Mouse (Mus musculus): Measurements from ENCODE around the gene Ccnf.

Ccnf gene

GRCm38 (mm10) chr17:24203611-24204534 is 47.4 kb downstream of the Ccnf start:
- no peak for DNase-seq (ENCODE audit: low spot score in 2 of 2)

- DNase-seq (ENCODE audit: low spot score in 2 of 2) = no peak
These were observed 48.2 kb downstream of the Ccnf start for GRCm38 (mm10) chr17:24203068-24203467.

GRCm38 (mm10) chr17:24201092-24201491 is 50.2 kb downstream of the Ccnf start:
- DNase-seq (ENCODE audit: low spot score in 2 of 2) = no peak

- no peak for DNase-seq (ENCODE audit: low spot score in 2 of 2)
These were observed 51.5 kb downstream of the Ccnf start for GRCm38 (mm10) chr17:24199741-24200140.

- peak; percentile 69 to 86 for DNase-seq (ENCODE audit: low spot score in 2 of 2)
These were observed 52.0 kb downstream of the Ccnf start for GRCm38 (mm10) chr17:24199252-24199651.

- DNase-seq (ENCODE audit: low spot score in 2 of 2) = peak; percentile 38 to 55
These were observed 54.1 kb downstream of the Ccnf start for GRCm38 (mm10) chr17:24197032-24197824.

- no peak for DNase-seq (ENCODE audit: low spot score in 2 of 2)
These were observed 55.9 kb downstream of the Ccnf start for GRCm38 (mm10) chr17:24195349-24195748.

GRCm38 (mm10) chr17:24193769-24194168 is 57.5 kb downstream of the Ccnf start:
- no peak for DNase-seq (ENCODE audit: low spot score in 2 of 2)

GRCm38 (mm10) chr17:24193268-24193667 is 58.0 kb downstream of the Ccnf start:
- DNase-seq (ENCODE audit: low spot score in 2 of 2) = no peak

GRCm38 (mm10) chr17:24192848-24193247 is 58.4 kb downstream of the Ccnf start:
- no peak for DNase-seq (ENCODE audit: low spot score in 2 of 2)

GRCm38 (mm10) chr17:24191481-24191880 is 59.8 kb downstream of the Ccnf start:
- no peak for DNase-seq (ENCODE audit: low spot score in 2 of 2)

- DNase-seq (ENCODE audit: low spot score in 2 of 2) = no peak
These were observed 60.4 kb downstream of the Ccnf start for GRCm38 (mm10) chr17:24190934-24191333.

- no peak for DNase-seq (ENCODE audit: low spot score in 2 of 2)
These were observed 77.0 kb downstream of the Ccnf start for GRCm38 (mm10) chr17:24174259-24174658.

- peak; percentile 73 to 81 for DNase-seq (ENCODE audit: low spot score in 2 of 2)
These were observed 77.9 kb downstream of the Ccnf start for GRCm38 (mm10) chr17:24173423-24173822.

Data from right cerebral cortex, postnatal 10 days (tissue).